Mouse (Mus musculus): ENCODE data around the gene Atf3.

The Atf3 gene

GRCm38 (mm10) chr1:191230355-191230931 is 12.6 kb upstream of the Atf3 start:
- DNase-seq (ENCODE audit: low read depth in 2 of 2, low spot score in 2 of 2): no peak

GRCm38 (mm10) chr1:191226570-191226969 is 8.7 kb upstream of the Atf3 start:
- DNase-seq (ENCODE audit: low read depth in 2 of 2, low spot score in 2 of 2): no peak

- DNase-seq (ENCODE audit: low read depth in 2 of 2, low spot score in 2 of 2): no peak
These were observed 7.9 kb upstream of the Atf3 start for GRCm38 (mm10) chr1:191225771-191226170.

- peak in 1 of 2 experiments; percentile 5 for DNase-seq (ENCODE audit: low read depth in 2 of 2, low spot score in 2 of 2)
These were observed 7.3 kb upstream of the Atf3 start for GRCm38 (mm10) chr1:191224981-191225703.

DNA sequence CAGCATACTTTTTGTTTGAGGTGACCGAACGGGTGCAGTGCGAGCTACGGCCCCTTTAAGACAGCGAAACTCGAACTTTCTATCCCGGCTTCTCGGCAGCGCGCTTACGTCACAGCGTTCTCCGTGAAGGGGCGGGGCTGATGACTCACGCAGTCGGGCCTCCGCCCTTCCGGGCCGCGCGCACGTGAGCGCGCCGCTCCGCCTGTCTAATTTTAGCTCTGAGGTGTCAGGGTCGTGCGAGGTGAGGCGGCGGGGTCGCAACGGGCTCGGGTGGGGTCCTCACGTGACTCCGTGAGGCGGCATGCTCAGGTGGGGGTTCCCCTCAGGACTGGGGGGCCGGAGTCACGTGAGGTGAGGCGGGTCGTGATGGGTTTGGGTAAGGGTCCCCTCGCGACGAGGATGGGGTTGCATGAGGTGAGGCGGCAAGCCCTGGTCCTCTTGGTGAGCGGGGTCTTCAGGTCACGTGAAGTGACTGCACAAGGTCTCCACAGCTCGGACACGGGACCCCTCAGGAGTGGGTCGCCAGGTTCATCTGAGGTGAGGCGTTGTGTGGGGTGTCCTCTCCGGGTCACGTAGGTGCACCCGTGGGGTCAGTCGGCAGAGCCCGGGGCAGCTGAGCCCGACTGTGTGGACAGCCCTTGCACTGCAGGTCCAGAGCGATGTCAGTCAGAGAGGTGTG is 6.6 kb upstream of the Atf3 start:
- peak; percentile 86 to 91 for DNase-seq (ENCODE audit: low read depth in 2 of 2, low spot score in 2 of 2)

DNA sequence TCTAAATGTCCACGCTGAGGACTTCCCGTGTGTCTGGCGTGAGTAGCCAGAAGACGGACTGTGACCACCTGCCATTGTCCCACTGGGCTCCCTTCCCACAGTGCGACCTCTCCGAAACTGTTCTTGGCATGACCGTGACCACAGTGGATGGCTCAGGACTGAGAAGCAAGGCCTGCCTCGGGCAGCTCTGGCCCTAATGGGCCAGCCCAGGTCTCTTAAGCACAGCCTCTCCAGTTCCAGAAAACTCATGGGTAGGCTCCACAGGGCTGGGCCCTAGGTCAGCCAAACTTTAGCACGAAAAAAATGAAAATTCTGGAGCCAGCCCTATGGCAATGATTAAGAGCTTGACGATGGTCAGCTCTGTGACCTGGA is 6.1 kb upstream of the Atf3 start:
- DNase-seq (ENCODE audit: low read depth in 2 of 2, low spot score in 2 of 2): peak in 1 of 2 experiments; percentile 1

GRCm38 (mm10) chr1:191222031-191222430 is 4.2 kb upstream of the Atf3 start:
- no peak for DNase-seq (ENCODE audit: low read depth in 2 of 2, low spot score in 2 of 2)

GRCm38 (mm10) chr1:191220588-191220987 is 2.7 kb upstream of the Atf3 start:
- no peak for DNase-seq (ENCODE audit: low read depth in 2 of 2, low spot score in 2 of 2)

DNA sequence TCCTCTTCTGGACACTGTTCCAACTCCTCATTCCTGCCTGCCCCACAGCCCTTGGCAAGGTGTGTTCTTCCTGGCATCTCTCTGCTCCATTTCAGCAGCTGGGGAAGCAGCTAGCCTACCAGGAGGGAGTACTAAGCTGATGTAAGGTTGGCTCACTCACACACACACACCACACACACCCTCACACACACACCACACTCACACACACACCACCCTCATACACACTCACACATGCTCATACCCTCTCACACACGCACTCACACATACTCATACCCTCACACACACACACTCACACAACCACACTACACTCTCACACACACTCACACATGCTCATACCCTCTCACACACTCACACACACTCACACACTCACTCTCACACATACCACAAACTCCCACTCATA is 1.9 kb upstream of the Atf3 start:
- DNase-seq (ENCODE audit: low read depth in 2 of 2, low spot score in 2 of 2): no peak

- no peak for DNase-seq (ENCODE audit: low read depth in 2 of 2, low spot score in 2 of 2)
These were observed 744 bp upstream of the Atf3 start for GRCm38 (mm10) chr1:191218583-191218982.

DNA sequence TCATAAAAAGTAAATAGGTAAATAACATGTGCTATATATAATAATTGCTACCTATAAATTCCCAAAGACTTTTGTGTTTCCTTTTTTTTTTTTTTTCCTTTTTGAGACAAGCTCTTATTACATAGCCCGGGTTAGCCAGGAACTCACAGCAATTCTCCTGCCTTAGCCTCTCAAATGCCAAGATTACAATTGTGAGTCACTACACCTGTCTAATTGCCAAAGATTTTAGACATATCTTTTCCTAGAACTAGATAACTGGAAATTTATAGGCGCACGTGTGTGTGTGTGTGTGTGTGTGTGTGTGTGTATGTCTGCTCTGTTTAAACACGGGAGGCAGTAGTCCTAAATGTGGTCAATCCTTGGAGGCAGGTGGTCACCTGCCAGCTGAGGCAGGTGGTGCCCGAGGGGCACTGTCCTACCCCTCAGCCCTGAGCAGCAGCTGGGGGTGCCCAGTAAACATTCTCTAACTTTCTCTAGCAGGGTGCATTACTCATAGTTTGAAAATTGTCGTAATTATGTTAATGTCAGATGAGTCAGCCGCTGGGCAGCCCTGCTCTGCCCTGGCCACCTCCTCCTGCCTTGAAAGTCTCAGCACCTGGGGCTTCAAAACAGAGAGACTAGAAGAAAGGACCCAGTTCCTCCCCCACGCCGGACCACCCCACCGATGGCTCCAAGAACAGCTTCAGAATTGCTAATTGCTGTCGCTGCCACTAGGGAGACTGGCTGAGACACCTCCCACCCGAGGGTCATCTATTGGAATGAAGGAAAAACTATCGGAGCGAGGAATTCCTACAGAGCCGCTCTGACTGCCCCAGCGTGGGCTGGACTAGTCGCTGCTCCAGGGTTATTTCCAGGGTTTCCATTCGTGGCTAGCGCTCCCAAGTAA is 1.8 kb downstream of the Atf3 start:
- no peak for DNase-seq (ENCODE audit: low read depth in 2 of 2, low spot score in 2 of 2)

GRCm38 (mm10) chr1:191211096-191211495 is 6.7 kb downstream of the Atf3 start:
- DNase-seq (ENCODE audit: low read depth in 2 of 2, low spot score in 2 of 2): no peak

GRCm38 (mm10) chr1:191205791-191206190 is 12.0 kb downstream of the Atf3 start:
- no peak for DNase-seq (ENCODE audit: low read depth in 2 of 2, low spot score in 2 of 2)

DNA sequence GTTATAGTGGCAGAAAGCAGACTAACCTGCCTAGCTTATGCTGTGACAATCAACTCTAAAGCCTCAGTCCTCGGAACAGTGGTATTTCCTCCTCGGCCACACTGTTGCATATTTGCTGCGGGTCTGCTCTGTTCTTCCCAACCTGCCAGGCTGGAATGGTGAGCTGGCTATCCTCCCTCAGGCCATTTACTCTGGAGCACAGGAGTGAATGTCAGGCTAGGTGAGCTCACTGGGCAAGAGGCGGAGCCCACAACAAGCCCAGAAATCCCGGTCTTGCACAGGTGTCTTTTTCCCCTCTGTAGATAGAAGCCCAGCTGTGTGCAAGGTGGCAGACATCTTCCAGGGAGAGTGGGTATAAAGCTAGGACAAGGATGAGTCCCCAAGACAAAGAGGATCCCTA is 13.0 kb downstream of the Atf3 start:
- DNase-seq (ENCODE audit: low read depth in 2 of 2, low spot score in 2 of 2): no peak

GRCm38 (mm10) chr1:191203496-191203895 is 14.3 kb downstream of the Atf3 start:
- no peak for DNase-seq (ENCODE audit: low read depth in 2 of 2, low spot score in 2 of 2)

DNA sequence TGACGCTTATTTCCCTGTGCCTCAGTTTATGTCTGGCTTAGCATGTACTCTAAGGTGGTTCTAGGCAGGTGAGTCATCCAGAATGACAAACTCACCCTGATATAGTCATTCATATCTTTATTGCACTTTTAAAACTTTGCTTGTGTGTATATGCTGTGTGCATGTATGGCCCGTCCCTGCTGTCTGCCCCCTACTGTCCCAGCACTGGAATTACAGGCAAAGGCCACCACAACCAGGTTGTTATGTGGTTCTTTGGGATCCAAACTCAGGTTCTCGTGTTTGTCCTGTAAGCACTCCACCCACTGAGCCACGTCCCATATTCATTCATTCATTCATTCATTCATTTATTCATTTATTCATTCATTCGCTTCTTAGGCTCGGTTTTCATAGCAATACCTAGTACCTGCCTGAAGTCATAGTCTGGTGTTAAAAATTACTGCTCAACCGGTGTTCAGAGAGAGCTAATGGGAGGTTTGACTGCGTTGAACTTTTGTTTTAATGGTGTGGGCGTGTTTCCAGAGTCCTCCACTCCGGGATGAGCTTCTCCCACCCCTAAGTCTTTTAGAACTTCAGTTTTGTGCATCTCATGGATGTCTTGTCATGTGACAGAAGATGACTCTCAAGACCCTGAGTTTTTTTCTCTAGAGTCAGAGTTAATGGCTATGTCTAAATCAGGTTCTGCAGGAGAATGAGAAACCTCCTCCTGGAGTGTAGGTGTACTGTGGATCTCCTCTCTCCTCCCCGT is 15.5 kb downstream of the Atf3 start:
- DNase-seq (ENCODE audit: low read depth in 2 of 2, low spot score in 2 of 2): no peak

- DNase-seq (ENCODE audit: low read depth in 2 of 2, low spot score in 2 of 2): no peak
These were observed 16.8 kb downstream of the Atf3 start for GRCm38 (mm10) chr1:191200816-191201602.

DNA sequence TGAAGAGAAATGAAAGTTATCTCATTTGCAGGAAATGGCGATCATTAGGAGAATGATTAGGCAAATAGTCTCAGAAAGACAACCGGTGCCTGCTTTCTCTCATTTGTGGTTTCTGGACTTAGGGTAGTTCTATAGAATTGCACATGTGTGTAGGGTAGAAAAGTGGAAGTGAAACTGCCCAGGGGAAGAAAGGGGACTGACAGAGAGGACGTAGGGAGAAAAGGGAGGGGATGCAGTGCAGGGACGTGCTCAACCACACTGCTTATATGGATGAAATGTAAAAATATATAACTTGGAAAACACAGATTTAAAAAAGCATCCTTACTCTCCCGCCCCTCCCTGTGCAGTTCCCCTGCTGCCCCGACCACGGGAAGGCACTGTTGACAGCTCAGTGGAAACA is 19.9 kb downstream of the Atf3 start:
- no peak for DNase-seq (ENCODE audit: low read depth in 2 of 2, low spot score in 2 of 2)

DNA sequence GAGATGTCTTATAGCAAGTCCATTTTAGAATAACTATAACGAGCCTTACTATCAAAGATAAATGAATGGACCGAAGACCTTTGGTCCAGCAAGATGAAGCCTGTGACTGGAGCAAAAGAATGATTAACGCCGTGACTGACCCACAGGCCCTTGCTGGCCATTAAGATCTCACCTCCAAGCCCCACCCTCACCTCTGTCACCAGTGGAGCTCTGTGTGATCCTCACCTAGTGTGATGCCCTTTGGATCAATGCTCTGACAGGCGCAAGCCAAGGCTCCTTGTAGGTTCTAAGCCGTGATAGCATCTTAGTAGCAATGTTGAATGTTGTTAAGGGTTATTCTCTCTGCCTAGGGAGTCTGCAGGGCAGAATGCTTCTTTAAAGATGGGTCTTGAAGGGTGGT is 21.8 kb downstream of the Atf3 start:
- DNase-seq (ENCODE audit: low read depth in 2 of 2, low spot score in 2 of 2): no peak

All from CD8-positive naive resting alpha-beta T cell, adult 2 months (primary cell).